Mouse (Mus musculus): ENCODE results near the gene Hmgcs2.
A peak's percentile ranks its signal among the peaks of the same experiment; 100 is the strongest.

The Hmgcs2 gene

DNA sequence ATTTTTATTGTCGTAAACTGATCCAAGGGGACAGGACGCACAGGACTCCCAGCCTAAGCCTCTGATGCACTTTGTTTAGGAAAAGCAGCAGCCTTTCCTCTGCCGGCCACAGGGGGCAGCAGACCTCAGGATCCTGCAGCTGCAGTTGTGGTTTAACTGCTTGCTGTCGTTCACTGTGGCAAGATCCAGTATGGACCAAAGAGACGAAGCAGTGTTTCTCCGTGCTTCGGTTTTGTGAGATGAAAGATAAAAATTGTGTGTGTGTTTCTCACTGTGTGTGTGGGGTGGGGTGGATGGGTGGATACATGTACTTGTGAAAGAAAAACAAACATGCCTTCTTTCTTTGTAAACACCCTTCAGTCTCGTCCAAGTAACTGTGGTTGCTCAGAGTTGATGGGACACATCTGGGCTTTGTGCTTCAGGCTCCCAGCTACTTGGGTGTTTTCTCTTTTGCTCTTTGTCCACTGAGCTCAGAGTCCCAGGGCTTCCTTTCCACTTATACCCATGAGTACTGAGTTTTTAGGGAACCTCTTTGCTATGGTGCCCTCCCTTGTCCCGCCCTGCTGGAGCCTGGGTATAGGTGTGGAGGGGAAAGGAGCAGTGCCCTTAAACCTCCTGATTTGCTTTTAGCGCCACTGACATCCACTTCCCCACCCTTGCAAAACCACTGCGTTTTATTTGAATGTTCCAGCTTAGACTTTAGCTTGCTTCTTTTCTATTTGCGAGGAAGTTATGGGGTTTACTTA is 871 bp downstream of the Hmgcs2 start:
- peak; percentile 51 for DNase-seq (ENCODE audit: low spot score)

DNA sequence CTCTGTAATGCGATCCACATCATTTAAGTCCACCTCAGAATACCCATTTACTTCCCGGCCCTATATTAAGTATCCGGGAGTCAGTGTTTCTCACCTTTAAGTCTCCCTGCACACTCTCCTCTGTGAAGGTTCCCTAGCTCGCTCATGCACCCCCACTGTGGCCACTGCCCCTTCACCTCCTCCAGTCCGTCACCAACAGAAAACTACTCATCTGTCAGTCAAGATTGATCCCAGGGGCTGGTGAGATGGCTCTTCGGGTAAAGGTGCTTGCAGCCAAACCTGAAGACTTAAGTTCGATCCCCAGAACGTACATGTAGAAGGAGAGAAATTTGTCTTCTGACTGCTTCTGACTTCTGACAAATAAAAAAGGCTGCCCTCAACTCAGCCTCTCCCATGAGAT is 2.2 kb downstream of the Hmgcs2 start:
- DNase-seq (ENCODE audit: low spot score), result no peak

DNA sequence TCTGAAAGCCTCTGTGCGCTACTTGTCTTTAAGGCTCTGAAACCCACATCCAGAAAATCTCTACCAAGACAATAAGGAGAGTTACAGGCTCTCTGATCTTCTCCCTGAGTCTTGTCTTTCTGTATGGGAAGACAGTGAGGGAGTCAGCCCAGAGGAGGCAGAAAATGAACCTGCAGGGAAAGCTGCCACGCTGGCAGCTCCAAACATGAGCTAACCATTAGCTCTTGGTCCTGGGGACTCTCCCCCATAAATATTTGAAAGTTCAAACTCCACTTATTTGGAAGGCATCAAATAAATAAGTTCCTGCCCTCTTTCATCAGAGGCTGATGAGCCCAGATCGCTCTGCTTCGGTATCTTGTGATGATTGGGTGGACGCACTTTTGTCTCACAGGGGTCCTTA is 3.0 kb downstream of the Hmgcs2 start:
- no peak for DNase-seq (ENCODE audit: low spot score)

DNA sequence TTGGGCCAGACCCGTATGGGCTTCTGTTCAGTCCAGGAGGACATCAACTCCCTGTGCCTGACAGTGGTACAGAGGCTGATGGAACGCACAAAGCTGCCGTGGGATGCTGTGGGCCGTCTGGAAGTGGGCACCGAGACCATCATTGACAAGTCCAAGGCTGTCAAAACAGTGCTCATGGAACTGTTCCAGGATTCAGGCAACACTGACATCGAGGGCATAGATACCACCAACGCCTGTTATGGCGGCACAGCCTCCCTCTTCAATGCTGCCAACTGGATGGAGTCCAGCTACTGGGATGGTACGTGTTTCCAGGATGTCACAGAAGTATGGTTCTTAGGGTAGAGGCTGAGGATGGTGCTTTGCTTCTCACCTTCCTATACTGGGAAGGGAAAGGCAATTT is 10.8 kb downstream of the Hmgcs2 start:
- no peak for DNase-seq (ENCODE audit: low spot score)

DNA sequence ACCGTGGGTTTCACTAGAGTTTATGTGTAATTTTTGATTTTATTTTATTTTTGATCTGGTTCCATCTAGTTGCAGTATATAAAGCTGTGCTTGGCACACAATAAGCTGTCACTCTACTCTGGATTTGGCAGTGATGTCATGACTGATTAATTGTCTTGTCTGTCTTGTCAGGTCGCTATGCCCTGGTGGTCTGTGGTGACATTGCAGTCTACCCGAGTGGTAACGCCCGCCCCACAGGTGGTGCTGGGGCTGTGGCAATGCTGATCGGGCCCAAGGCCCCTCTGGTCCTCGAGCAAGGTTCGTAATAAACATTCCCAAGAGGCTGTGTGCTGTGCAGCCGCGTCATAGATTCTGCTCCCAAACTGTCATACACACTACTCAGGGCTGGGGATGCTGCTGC is 15.7 kb downstream of the Hmgcs2 start:
- no peak for DNase-seq (ENCODE audit: low spot score)

DNA sequence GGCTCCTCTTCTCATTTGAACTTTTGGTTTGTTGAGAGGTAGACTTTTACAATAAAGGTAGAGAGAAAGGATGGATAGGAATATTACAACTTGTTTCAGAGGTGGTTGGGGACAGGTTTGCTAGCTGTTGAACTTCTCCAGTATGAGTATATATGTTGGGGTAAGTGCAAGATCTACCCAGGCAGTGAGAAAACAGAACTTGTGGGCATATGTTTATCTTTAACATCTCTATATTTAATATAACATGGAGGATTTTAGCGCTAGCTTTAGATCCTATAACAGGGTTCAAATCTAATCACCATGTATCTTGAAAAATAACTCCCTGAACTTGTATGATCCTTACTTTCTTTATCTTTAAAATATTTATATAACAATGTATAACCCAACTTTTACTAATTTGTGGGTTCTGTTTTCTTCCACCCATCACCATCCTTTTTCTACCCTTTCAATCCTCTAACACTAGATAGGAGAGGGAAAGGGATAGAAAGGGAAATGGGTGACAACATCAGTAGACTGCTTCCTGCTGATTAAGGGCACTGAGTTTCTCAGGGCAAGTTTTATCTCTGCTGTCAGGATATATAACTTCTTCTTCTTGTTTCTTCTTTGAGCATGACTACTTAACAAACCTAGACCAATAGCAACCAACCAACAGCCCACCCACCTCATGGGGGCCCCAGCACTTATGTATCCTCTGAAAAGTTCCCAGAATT is 19.3 kb downstream of the Hmgcs2 start:
- no peak for DNase-seq (ENCODE audit: low spot score)

DNA sequence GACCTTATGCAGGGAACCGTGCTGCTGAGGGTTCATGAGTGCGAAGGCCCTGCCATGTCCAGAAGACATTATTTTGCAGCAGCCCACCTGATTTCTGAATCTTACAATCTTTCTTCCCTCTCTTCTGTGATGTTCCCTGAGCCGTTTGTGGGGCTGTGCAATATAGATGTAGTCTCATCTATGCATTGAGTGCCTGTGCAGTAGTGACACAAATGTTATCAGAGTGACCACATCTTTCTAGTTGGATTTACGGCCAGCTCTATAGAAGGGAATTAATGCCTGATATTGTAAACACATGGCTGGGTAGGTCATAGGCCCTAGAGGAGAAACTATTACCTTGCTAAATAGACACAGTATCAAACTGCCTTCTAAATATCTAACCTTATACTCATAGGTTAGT is 20.0 kb downstream of the Hmgcs2 start:
- no peak for DNase-seq (ENCODE audit: low spot score)

DNA sequence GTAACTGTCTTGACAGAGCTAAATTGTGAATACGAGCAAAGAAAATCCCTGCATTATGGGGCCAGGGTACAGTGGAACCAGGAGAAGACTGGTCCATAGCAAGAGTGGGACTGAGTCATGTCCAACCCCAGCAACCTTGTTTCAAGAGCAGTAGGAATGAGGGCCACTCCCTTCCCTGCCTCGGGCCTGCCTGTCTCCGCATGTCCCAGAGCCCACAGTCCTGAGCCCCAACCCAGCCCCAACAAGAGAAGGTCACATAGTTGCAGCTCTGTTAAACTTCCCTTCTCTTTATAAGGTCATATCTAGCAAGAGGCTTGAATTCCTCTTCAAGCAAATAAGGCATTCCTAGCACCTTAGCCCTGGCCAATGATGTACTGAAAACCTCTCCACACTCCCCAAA is 21.5 kb downstream of the Hmgcs2 start:
- DNase-seq (ENCODE audit: low spot score), result no peak

DNA sequence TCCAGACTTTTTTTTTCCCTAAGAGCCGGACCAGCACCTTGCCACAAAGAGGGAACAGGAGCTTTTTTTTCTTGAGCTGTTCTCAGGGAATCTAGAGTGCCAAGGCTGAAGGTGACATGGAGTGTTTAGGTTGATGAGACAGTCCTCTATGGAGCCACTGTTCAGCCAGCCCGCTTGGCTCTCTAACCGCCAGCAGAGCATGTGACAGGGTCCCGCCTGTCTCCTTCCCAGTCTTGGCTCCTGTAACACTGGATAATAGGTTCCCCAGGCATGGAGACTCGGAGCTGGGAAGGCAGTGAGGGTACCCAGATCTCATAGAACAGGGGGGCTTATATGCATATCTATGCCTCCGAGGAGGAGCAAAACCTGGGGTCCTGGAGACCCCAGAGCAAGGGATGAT is 28.4 kb downstream of the Hmgcs2 start:
- no peak for DNase-seq (ENCODE audit: low spot score)

DNA sequence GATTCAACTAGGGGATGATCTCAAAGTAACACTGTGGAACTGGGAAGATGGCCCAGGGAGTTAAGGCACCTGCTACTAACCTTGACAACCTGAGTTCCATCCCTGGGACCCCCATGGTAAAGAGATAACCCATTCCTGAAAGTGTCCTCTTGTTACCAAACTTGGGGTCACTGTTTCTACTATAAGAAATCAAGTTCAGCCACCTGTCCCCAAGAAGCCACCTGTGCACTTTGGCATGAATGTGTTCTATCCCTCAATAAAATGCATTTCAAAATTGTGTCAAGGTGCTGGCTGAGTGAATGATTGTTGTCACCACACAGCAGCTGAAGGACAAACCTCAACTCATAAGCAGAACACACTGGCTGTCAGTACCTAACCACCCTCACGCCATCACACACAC is 30.2 kb downstream of the Hmgcs2 start:
- no peak for DNase-seq (ENCODE audit: low spot score)

DNA sequence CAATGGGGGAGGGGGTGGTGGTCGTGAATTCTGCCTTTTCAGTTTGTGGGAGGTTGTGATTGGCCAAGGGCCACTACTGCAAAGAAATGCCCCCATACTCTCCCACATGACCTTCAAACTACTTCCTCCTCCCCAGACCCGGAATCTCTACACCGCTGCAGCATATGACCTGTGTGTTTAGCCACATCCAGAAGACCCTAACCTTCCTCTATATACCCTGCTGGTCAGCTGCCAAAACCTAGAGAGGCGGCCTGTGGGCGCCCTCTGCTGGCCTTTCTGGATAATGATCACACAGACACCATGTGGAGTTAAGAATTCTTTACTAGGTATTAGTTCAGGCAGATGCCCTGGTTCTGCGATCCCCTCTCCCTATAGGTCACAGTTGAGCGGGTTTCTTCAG is 32.6 kb downstream of the Hmgcs2 start:
- peak; percentile 53 for DNase-seq (ENCODE audit: low spot score)

DNA sequence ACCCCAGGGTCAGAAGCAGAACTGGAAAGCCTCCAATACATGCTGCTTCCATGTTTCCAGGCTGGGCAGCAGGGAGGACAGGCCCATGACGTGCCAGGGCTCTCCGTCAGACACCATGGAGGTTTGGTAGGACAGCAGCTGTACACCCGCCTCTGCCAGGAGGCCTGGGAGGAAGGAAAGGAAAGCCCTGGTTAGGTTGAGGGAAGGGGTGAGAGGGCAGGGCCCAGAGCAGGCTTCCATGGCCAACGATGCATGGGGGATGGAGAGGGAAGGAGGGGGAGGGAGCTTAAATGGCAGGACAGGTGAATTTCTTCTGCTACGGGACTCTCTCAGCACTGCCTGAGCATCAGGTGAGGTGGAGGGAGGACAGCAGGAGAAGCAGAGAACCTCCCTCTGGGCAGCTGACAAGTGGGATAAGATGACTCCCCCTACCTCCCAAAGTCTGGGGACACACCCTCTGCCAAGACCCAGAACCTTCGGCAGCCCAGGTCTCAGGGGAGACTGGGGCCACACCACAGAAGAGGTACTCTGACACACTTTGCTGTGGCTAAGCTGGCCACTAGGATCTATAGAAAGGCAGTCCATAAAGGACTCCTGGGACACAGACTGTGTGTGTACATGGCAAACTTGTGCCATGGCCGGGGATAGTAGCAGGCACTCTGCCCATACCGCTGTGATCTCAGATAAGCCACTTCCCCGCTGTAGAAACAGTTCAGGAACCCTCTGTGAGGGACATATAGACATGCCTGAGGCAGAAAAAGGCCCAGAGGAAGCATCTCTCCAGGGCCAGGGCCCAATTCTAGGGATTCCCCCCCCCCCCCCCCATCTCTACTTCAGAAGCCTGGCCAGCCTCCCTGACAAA is 33.3 kb downstream of the Hmgcs2 start:
- no peak for DNase-seq (ENCODE audit: low spot score)

DNA sequence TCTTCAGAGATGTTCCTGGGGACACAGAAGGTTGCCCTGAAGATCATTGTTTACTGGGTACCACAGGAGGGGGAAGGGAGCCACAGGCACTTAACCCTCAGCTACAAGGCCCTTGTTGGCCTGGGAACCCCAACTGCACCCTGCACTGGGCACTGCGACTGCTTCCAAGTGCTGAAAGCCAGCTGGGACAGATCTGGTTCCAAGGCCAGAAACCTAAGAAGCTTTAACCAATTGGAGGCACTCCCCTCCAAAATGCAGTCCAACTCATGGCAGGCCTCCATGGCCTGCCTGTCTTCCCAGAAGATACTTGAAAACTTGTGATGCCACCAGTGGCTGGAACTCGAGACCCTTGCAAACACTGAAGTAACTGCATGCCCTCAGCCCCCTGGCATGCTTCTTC is 34.9 kb downstream of the Hmgcs2 start:
- DNase-seq (ENCODE audit: low spot score), result no peak

DNA sequence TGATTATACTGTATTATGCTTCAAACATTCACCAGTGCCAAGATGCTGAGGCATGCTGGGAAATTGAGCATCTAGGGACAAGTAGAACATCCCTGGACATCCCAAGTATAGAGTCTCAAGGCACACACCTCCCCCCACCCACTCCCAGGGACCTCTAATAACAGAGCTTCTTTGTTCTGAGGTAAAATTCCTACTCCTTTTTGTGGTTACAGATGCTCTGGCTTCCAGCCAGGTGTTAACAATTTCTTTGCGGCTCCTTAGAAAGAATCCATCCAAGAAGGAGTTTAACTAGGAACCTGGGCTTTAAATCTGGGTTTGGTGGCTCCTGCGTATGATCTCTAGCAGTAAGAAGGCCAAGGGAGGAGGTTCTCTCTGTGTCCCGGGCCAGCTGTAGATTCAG is 36.9 kb downstream of the Hmgcs2 start:
- DNase-seq (ENCODE audit: low spot score), result no peak

DNA sequence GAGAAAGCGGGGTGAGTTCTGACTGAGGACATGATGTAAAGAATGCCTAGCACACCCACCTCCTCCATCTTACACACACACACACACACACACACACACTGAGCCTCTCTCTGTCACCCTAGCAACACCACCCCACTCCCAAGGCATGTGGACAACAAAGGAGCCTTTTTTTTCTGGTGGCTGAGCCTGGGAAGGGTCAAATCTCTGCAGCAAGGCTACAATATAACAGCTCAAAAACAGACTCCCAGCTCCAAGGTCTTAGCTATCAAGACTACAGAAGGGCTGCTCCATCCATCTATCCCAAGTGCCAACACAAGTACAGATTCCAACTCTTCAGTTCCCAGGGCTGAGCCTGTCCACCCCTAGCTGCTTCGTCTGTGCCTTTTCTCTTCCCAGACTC is 39.0 kb downstream of the Hmgcs2 start:
- no peak for DNase-seq (ENCODE audit: low spot score)

DNA sequence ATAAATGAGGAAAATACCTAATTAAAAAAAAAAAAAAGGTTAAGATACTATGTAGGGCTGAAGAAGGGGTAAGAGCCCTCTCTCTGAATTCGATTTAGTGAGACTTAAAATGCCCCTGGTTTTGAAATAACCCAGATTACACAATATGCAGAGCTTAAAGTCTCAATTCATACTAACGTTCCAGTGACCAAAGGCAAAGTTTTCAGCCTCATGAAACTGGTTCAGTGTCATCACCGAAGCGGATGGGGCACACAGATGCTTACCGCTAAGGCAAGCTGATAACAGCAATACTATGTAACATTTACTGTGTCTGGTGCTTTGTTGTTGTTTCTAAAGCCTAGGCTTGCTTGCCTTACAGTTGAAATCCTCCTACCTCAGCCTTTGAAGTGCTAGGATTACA is 42.0 kb downstream of the Hmgcs2 start:
- no peak for DNase-seq (ENCODE audit: low spot score)

DNA sequence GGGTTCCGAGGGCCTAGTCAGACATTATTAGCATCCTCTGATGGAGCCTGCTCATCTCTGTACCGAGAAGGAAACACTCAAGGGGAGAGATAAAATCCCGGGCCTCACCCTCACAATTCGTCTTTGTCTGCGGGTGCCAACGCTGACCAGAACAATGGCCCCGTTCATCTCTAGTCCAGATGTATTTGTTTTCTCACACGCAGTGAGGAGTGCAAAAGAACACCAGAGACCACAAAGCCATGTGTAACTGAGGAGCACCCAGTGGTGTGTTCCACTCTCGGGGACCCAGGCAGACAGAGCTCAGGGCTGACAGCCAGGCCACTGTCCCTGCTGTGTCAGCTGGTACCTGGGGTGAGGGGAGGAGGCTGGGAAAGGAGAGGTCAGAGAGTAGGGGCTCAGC is 44.0 kb downstream of the Hmgcs2 start:
- no peak for DNase-seq (ENCODE audit: low spot score)

DNA sequence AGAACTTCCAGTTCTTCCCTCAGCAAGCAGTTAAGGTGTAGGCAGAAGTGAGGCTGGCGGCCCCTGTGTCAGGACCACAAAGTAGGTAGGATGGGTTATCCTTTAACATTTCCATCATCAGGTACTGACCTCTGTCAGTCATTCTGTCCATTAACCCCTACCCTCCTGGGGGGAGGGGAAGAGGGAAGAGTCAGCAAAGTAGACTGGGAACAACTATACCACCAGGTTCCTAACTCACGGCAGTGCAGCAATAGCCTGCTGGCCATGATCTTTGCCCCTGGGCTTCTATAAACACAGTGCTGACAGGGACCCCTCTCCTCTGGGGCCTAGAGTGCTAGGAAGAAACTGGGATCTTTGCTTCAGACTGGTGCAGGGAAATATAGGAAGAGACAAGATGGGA is 53.8 kb downstream of the Hmgcs2 start:
- no peak for DNase-seq (ENCODE audit: low spot score)

DNA sequence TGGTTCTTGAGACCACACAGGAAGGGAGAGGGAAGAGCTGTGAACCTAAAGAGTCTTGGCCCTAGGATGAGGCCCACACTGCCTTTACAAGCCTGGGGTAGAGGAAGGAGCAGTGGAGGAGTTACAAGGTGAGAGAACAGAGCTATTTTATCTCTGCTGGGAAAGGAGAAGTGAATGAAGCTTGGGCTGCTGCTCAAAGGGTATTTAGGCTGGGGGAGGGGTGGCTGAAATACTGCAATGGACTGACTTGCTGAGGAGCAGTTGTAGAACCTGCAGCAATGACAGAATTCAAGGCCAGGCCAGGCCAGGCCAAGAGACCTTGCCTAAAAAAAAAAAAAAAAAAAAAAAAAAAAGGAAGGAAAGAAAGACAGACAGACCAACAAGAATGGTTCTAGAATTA is 55.1 kb downstream of the Hmgcs2 start:
- no peak for DNase-seq (ENCODE audit: low spot score)

DNA sequence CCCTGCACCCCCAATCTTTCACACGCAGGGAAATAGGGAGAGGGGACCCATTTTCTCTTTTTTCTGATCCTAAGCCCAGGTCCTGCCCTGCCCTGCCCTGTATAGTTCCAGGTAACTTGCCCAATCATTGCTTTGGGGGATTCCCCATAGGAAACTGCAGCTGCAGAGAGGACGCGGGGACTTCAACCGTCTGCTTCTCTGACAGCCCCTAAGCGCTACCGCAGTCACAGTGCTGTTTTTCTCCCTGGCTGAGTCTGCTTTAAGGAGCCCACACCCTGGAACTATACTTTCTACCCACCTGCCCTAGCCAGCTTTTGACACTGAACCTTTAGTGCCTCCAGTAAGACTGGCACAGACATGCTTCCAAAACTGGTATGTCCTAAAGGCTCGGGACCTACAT is 55.7 kb downstream of the Hmgcs2 start:
- DNase-seq (ENCODE audit: low spot score), result no peak

DNA sequence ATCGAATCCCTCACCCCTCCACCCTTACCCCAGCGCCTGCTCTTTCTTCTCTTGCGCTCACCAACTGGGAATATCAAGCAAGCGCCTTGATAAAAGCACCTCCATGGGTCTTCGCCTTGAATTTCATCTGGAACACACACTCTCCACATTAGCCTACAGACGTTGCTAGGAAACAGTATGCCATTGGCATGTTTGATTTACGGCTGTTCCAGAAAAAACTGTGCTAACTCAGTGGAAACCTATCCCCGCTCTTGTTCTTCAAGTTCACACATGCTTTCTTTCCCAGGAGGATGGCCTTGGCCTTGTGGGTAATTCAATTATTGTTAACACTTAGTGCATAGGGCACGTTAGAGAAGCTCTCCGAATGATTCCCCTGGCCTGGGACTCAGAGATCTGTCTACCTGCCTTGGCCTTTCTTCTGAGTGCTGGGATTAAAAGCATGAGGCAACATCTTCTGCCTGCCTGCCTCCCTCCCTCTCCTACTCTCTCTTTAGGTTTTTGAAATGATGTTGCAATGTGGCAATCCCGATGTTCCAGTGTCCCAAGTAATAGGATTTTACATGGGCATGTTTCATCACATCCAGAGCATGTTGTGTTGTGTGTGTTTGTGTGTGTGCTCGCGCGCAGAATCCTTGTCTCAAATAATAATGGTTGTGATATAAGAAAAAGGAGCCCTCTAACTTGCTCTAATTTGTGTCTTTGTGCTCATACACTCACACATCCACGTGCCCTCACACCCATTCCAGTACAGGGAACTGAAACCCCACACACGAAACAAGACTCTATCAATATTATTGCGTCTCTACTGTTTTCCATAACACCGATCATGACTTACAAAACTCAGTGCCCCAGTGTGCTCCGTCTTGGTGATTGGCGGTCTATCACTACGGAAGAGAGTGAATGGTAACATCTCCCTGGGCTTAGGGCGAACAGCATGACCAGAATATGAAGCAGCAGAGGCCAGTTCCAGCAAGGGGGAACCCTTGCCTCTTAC is 56.7 kb downstream of the Hmgcs2 start:
- DNase-seq (ENCODE audit: low spot score), result no peak

DNA sequence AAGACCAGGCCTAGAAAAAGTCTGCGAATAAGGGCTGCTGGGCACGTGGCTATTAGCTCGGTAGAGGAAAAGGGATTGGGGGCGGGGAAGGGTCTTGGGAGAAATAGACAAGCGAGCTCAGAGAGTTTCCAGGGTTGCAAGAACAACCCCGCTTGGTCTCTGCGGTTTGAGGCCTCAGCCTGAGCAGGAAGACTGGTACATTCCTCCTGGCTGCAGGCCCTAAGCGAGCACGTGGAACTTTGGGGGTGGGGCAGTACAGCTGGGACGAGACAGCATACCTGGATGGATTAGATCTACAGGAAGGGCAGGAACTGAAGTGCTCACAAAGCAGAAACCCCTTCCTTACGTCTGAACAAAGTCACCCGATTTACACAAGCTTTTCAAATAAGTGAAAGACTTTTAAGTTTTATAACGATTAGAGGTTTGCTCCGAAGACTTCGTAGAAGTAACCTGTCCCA is 58.4 kb downstream of the Hmgcs2 start:
- DNase-seq (ENCODE audit: low spot score), result peak; percentile 42
